Mouse (Mus musculus): ENCODE data around the gene Fmnl2. TPM values are rescaled to one million over a fixed set of nuclear protein-coding genes. Genes with fewer than 3 reads are reported as not detected.

Gene Fmnl2
- total RNA-seq, 2 experiments from 2014 or later = 41.9 to 43.2 TPM

DNA sequence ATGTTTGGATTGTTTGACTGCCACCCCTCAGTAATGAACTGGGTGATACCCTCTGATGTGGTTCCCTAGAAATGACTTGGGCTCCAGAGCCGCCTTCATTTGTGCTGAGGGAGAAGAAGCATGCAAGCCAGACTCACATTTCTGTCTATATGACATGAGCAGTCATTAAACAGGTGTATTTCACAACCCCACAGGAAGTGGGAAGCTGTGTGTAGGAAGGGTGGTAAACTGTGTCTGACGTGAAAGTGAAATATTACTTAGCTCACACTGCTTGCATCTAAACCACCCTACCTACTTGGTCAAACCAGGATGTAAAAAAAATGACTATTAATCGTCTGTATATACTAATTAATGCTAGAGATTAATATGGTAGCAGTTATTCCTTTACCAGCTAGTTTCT, 231.1 kb downstream of the Fmnl2 start:
- DNase-seq (ENCODE audit: low spot score in 2 of 2) = no peak

DNA sequence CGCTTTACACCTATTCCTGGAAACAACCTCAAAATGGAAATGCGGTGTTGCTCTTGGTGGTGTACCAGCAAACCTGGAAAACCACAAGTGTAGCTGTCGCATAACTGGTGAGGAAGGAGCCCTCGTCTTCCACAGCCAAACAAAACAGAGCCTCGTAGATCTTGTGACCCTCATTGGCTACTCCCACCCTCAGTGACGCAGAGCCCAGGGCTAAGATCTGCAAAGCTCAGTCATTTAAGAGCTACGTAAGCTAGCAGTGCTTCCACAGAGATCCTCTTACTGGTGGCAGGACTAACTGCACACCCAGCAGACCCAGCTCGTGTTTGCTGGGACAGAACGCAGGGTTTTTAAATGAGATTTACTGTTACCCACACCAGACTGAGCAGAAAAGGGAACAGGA, 237.4 kb downstream of the Fmnl2 start:
- DNase-seq (ENCODE audit: low spot score in 2 of 2) = no peak

DNA sequence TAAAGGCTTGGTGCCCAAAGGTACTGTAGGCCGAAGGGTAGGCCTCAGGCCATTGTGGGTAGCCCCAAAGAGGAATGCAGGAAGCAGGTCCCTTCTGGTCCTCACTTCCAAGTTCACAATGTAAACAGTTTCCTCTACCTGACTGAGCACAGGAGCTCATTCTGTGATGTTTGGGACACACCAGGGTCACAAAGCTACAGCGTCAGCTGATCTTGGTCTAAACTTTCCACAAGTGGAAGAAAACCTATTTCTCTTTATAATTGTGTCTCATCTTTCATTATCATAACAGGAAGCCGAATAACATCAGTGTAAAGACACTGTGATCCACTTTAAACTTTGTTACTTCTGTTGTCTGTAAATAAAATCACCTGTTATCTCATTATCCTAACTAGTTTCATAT, 237.8 kb downstream of the Fmnl2 start:
- no peak for DNase-seq (ENCODE audit: low spot score in 2 of 2)

DNA sequence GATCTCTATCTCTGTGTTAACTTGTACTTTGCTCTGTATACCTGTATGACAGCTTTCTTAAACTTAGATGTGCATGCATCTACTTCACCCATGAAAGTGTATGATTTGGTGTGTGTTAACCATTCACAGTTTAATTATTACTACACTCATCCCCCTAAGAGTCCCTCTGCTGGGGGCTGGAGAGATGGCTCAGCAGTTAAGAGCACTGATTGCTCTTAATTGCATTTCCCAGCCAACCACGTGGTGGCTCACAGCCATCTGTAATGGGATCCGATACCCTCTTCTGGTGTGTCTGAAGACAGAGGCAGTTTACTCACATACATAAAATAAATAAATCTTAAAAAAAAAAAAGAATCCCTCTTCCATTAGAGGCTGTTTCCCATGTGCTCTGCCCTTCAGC, 242.4 kb downstream of the Fmnl2 start:
- no peak for DNase-seq (ENCODE audit: low spot score in 2 of 2)

DNA sequence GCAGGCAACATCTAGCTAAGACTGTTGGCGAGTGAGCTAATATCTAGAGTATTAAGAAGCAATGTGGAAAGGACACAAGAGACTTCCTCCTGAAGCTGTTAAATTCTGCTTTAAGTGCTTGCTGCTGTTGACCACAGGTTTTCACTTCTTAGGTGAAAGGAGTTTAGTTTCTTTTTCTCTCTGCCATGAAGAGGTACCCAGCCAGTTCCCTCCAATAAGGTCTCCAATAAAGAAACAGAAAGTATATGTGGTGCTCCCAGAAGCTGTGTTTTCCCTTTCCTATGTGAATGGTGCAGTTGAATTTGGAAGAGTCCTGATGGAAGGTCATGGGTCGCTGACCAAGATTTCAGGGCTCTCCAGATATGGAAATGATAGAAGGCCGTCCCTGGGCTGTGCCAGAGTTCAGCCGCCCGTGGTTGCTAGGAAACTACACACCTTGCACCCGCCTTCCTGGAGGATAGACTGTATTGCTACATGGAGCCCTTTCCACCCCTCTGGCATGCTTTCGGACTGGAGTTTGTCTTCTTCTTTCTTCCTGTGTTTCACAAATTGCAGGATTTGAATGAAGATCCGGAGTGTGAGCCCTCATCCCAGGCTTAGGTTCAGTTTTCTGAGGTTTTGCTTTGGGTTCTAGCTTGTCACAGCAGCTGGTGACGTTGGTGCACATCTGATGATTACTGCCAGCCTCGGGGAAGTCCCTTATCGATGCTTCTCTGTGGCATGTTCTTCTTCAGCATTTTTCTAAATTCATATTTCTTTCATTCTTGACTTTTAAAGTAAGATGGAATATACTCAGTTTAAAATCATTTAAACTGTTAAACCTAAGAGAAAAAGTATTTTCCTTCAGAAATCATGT, 244.5 kb downstream of the Fmnl2 start:
- no peak for DNase-seq (ENCODE audit: low spot score in 2 of 2)

DNA sequence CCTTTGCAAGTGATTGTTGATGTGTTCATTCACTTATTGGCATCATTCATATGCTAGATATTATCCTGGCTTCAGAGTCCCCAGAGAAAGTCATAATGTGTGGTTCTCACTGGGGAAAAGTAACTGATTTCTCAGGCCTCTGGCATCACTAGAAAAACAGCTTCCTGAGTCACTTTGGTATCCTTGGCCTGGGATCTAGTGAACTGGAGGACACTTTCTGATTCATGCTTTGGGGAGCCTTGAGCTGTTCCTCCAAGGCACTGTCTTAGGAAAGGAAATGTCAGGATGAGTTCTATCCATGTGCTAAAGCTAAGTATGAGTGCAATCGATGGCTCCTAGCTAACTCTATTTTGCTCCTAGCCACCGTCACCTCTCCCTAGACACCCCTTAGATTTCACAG, 245.2 kb downstream of the Fmnl2 start:
- DNase-seq (ENCODE audit: low spot score in 2 of 2) = no peak

- DNase-seq (ENCODE audit: low spot score in 2 of 2) = no peak
These were observed 247.7 kb downstream of the Fmnl2 start for GRCm38 (mm10) chr2:53105408-53105807.

DNA sequence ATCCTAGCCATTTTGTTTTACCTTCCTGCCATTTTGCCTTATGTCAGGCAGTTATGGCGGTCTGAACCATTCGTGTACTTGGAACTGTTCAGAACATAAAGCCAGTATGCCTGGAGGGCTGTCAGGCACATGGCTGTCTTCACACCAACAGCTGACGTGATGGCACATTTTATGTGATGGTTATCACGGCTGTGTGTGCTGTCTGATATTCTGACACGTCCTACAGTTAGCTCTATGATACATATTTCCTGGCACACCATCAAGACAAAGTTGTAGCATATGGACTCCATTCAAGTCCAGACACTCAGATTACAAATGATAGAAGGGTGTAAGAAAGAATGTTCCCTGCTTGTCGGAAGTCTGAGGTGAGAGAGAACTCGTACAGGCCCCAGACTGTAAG, 248.4 kb downstream of the Fmnl2 start:
- no peak for DNase-seq (ENCODE audit: low spot score in 2 of 2)

- no peak for DNase-seq (ENCODE audit: low spot score in 2 of 2)
These were observed 248.8 kb downstream of the Fmnl2 start for GRCm38 (mm10) chr2:53106472-53106871.

GRCm38 (mm10) chr2:53108547-53108946, 250.9 kb downstream of the Fmnl2 start:
- no peak for DNase-seq (ENCODE audit: low spot score in 2 of 2)

DNA sequence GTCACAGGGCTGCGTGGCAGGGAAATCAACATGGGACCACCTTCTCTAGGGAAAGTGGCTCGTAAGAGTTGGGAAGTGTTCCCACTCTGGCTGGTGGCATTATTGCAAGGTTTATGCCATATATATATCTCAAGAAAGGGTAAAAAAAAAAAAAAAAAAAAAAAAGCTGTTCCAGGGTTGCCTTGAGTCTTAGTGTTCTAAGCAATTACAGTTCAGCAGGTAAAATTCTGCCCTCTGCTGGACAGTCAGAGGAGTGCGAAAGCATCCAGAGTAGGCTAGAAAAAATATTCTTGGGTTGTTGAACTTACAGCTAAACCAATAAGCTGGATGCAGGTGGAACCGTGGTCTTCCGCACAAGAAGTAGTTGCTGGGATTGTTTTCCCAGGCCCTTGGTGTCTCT, 264.1 kb downstream of the Fmnl2 start:
- peak; percentile 54 to 63 for DNase-seq (ENCODE audit: low spot score in 2 of 2)

GRCm38 (mm10) chr2:53125998-53126397, 268.3 kb downstream of the Fmnl2 start:
- no peak for DNase-seq (ENCODE audit: low spot score in 2 of 2)

GRCm38 (mm10) chr2:53129070-53129469, 271.4 kb downstream of the Fmnl2 start:
- DNase-seq (ENCODE audit: low spot score in 2 of 2) = no peak

DNA sequence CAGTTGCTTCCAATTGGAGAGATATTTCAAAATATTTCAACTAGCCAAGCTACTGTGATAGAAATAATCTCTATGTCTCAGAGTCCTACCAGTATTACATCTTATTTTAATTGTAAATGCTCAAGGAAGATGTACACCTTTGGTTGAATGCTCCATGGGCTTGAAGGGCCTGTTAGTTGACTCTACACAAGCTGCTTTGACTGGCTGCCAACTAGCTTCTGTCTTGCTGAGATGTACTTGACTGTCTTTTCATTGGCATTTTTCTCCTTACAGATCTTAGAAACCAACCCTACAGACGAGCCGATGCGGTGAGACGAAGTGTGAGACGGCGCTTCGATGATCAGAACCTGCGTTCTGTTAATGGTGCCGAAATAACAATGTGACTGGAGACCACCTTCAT, 273.9 kb downstream of the Fmnl2 start:
- no peak for DNase-seq (ENCODE audit: low spot score in 2 of 2)

GRCm38 (mm10) chr2:53146852-53147251, 289.2 kb downstream of the Fmnl2 start:
- no peak for DNase-seq (ENCODE audit: low spot score in 2 of 2)

- no peak for DNase-seq (ENCODE audit: low spot score in 2 of 2)
These were observed 316.3 kb downstream of the Fmnl2 start for GRCm38 (mm10) chr2:53173966-53174365.

DNA sequence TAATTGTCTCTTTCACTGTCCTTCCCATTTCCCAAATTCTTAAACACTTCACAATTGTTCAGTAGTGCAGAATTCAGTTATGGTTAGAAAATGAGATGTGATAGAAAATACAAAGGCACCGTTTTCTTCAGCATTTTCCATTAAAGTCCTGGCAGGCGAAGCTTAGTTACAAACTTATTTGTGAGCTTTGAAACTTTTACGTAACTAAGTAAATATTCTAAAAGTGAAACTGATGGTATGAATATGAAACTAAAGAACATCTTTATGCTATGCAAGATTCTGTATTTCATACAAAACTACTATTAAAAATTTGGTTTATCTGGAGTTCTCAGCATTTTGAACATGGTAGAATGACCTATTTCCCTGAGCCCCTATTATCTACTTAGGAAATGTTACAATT, 321.3 kb downstream of the Fmnl2 start:
- no peak for DNase-seq (ENCODE audit: low spot score in 2 of 2)

GRCm38 (mm10) chr2:53179876-53180275, 322.2 kb downstream of the Fmnl2 start:
- no peak for DNase-seq (ENCODE audit: low spot score in 2 of 2)

Other genes with a start within 250 kb of the Fmnl2 start
- 100 to 1,000 TPM; 159 to 162 TPM for gene Cacnb4, start 181.0 kb upstream of the Fmnl2 start, total RNA-seq (2021)
- 10 to 100 TPM; 24.5 to 25.8 TPM for gene Stam2, start 115.6 kb upstream of the Fmnl2 start, total RNA-seq (2021)

All from left cerebral cortex, adult 18-20 months (tissue).